Mouse (Mus musculus) neural tube, embryonic 15.5 days (tissue): Measurements from ENCODE around the gene Arhgef28. TPM values are rescaled to one million over a fixed set of nuclear protein-coding genes. Genes with fewer than 3 reads are reported as not detected.

Experiments used
- ATAC-seq: fragments of 200-750 bp; cut with Nextera tagmentation; 2 replicates; pipeline ENCODE4 v1.8.0; 2017; ENCODE audit warnings: mild to moderate bottlenecking, moderate TSS enrichment, moderate library complexity; ENCODE audit not compliant: low FRiP score
- H3K27ac ChIP-seq: fragments of 300-500 bp; sonication (generic); replicated peaks from 2 replicates; pipeline ENCODE4 v1.5.1; 2015; ENCODE audit warnings: mild to moderate bottlenecking, inconsistent platforms
- H3K27me3 ChIP-seq: fragments of 300-500 bp; sonication (generic); replicated peaks from 2 replicates; pipeline ENCODE4 v1.6.1; 2015; ENCODE audit warnings: inconsistent platforms
- H3K36me3 ChIP-seq: fragments of 300-500 bp; sonication (generic); 2 replicates; pipeline ENCODE4 v1.6.1; 2015; ENCODE audit warnings: inconsistent platforms
- H3K4me1 ChIP-seq: fragments of 300-500 bp; sonication (generic); 2 replicates; pipeline ENCODE4 v1.6.1; 2015; ENCODE audit warnings: inconsistent platforms
- H3K4me2 ChIP-seq: fragments of 300-500 bp; sonication (generic); 2 replicates; pipeline ENCODE4 v1.6.1; 2015; ENCODE audit warnings: inconsistent platforms, mild to moderate bottlenecking, moderate library complexity
- H3K4me3 ChIP-seq: fragments of 300-500 bp; sonication (generic); replicated peaks from 2 replicates; pipeline ENCODE4 v1.5.1; 2015; ENCODE audit warnings: mild to moderate bottlenecking, inconsistent platforms
- H3K9ac ChIP-seq: fragments of 300-500 bp; sonication (generic); replicated peaks from 2 replicates; pipeline ENCODE4 v1.6.1; 2015; ENCODE audit warnings: mild to moderate bottlenecking, inconsistent platforms
- H3K9me3 ChIP-seq: fragments of 300-500 bp; sonication (generic); replicated peaks from 2 replicates; pipeline ENCODE4 v1.6.1; 2016; ENCODE audit warnings: inconsistent platforms
- WGBS: fragments of 180-500 bp; shearing (Covaris S2); methylation state at CpG from one replicate; pipeline ENCODE4 v1.1.7; 2015; ENCODE audit warnings: mixed read lengths; 5-methylcytosine and 5-hydroxymethylcytosine counted together
- polyA plus RNA-seq: library from polyadenylated mRNA; unstranded; fragments of >200 nt; fragmentation: Nextera tagmentation; extraction: Ambion mirVana; gene quantifications from 2 replicates; pipeline ENCODE4 v1.2.1, GENCODE M21; 2015

Arhgef28 gene
- polyA plus RNA-seq, 1 experiment from 2014 or later, result 31.0 TPM

- Histone ChIP-seq H3K36me3 (no peaks in the 10 kb centered on the region), H3K4me1 (peaks cover 3% of the 10 kb centered on the region; the same call in 1 of the 2 replicates), H3K9ac (no peak overlapping the region), H3K27me3 (no peaks in the 10 kb centered on the region), H3K9me3 (no peaks in the 10 kb centered on the region), H3K4me2 (no peak overlapping the region), H3K27ac (no peak overlapping the region), H3K4me3 (no peak overlapping the region)
- no peak for ATAC-seq
- 87% methylated on average over 6 of the region's 6 CpGs for WGBS
Measured at GRCm38 (mm10) chr13:97986691-97987090, 219.5 kb downstream of the Arhgef28 start.

- H3K9ac ChIP-seq, result no peak overlapping the region
- peaks cover 5% of the 10 kb centered on the region; the same call in 1 of the 2 replicates for H3K36me3 ChIP-seq
- H3K4me2 ChIP-seq, result no peak overlapping the region
- ATAC-seq, result no peak
- peaks cover 4% of the 10 kb centered on the region; the same call in 1 of the 2 replicates for H3K4me1 ChIP-seq
- H3K4me3 ChIP-seq, result no peak overlapping the region
- 88% methylated on average over 9 of the region's 9 CpGs for WGBS
- no peaks in the 10 kb centered on the region for H3K27me3 ChIP-seq
- no peaks in the 10 kb centered on the region for H3K9me3 ChIP-seq
- no peak overlapping the region for H3K27ac ChIP-seq
Measured at GRCm38 (mm10) chr13:97977104-97977503, 229.1 kb downstream of the Arhgef28 start.

- Histone ChIP-seq H3K4me2 (no peak overlapping the region), H3K27ac (no peak overlapping the region), H3K9me3 (no peaks in the 10 kb centered on the region), H3K9ac (no peak overlapping the region), H3K4me1 (peaks cover under 1% of the 10 kb centered on the region; the same call in 1 of the 2 replicates), H3K4me3 (no peak overlapping the region), H3K27me3 (no peaks in the 10 kb centered on the region), H3K36me3 (peaks cover 5% of the 10 kb centered on the region; the same call in 1 of the 2 replicates)
- no peak for ATAC-seq
- WGBS, result 93% methylated on average over 2 of the region's 2 CpGs
Measured at GRCm38 (mm10) chr13:97976642-97977041, 229.6 kb downstream of the Arhgef28 start.

- peaks cover 5% of the 10 kb centered on the region; the same call in 1 of the 2 replicates for H3K36me3 ChIP-seq
- no peak for ATAC-seq
- no peaks in the 10 kb centered on the region for H3K9me3 ChIP-seq
- H3K27ac ChIP-seq, result no peak overlapping the region
- H3K4me1 ChIP-seq, result peaks cover 11% of the 10 kb centered on the region; the same call in 1 of the 2 replicates
- no peak overlapping the region for H3K4me2 ChIP-seq
- H3K27me3 ChIP-seq, result no peaks in the 10 kb centered on the region
- WGBS, result 77% methylated on average over 6 of the region's 6 CpGs
- no peak overlapping the region for H3K9ac ChIP-seq
- no peak overlapping the region for H3K4me3 ChIP-seq
Measured at GRCm38 (mm10) chr13:97974532-97975194, 231.6 kb downstream of the Arhgef28 start.

GRCm38 (mm10) chr13:97973915-97974314 lies 232.3 kb downstream of the Arhgef28 start:
- WGBS, result 84% methylated on average over 4 of the region's 4 CpGs
- Histone ChIP-seq H3K27me3 (no peaks in the 10 kb centered on the region), H3K4me1 (peaks cover 11% of the 10 kb centered on the region; the same call in 1 of the 2 replicates), H3K4me2 (no peak overlapping the region), H3K27ac (no peak overlapping the region), H3K9me3 (no peaks in the 10 kb centered on the region), H3K36me3 (peaks cover 5% of the 10 kb centered on the region; the same call in 1 of the 2 replicates), H3K4me3 (no peak overlapping the region), H3K9ac (no peak overlapping the region)
- no peak for ATAC-seq

GRCm38 (mm10) chr13:97966077-97966476 lies 240.2 kb downstream of the Arhgef28 start:
- Histone ChIP-seq H3K27me3 (no peaks in the 10 kb centered on the region), H3K4me3 (no peak overlapping the region), H3K4me2 (no peak overlapping the region), H3K36me3 (peaks cover 3% of the 10 kb centered on the region; the same call in 1 of the 2 replicates), H3K9ac (no peak overlapping the region), H3K9me3 (no peaks in the 10 kb centered on the region), H3K27ac (no peak overlapping the region), H3K4me1 (peaks cover 11% of the 10 kb centered on the region; the same call in 1 of the 2 replicates)
- WGBS, result 79% methylated on average over 5 of the region's 5 CpGs
- no peak for ATAC-seq

GRCm38 (mm10) chr13:97964892-97965424 lies 241.3 kb downstream of the Arhgef28 start:
- Histone ChIP-seq H3K27me3 (no peaks in the 10 kb centered on the region), H3K27ac (no peak overlapping the region), H3K4me1 (peaks cover 3% of the 10 kb centered on the region; the same call in 1 of the 2 replicates), H3K9ac (no peak overlapping the region), H3K4me3 (no peak overlapping the region), H3K4me2 (no peak overlapping the region), H3K9me3 (no peaks in the 10 kb centered on the region), H3K36me3 (peaks cover 3% of the 10 kb centered on the region; the same call in 1 of the 2 replicates)
- ATAC-seq, result no peak
- WGBS, result 75% methylated on average over 9 of the region's 9 CpGs

GRCm38 (mm10) chr13:97960142-97960541 lies 246.1 kb downstream of the Arhgef28 start:
- ATAC-seq, result no peak
- H3K4me3 ChIP-seq, result no peak overlapping the region
- no peaks in the 10 kb centered on the region for H3K36me3 ChIP-seq
- no peak overlapping the region for H3K27ac ChIP-seq
- H3K9ac ChIP-seq, result no peak overlapping the region
- 78% methylated on average over 4 of the region's 4 CpGs for WGBS
- peaks cover 12% of the 10 kb centered on the region for H3K4me1 ChIP-seq
- no peaks in the 10 kb centered on the region for H3K27me3 ChIP-seq
- no peak overlapping the region for H3K4me2 ChIP-seq
- no peaks in the 10 kb centered on the region for H3K9me3 ChIP-seq

GRCm38 (mm10) chr13:97959394-97959888 lies 246.8 kb downstream of the Arhgef28 start:
- H3K4me2 ChIP-seq, result peak overlapping the region; percentile 5; the same call in 1 of the 2 replicates
- ATAC-seq, result 0 out of 2 replicates have a peak, but pooled peaks have one; percentile 31
- no peak overlapping the region for H3K9ac ChIP-seq
- no peaks in the 10 kb centered on the region for H3K27me3 ChIP-seq
- no peaks in the 10 kb centered on the region for H3K9me3 ChIP-seq
- peaks cover 14% of the 10 kb centered on the region for H3K4me1 ChIP-seq
- no peaks in the 10 kb centered on the region for H3K36me3 ChIP-seq
- 17% methylated on average over 7 of the region's 7 CpGs for WGBS
- no peak overlapping the region for H3K4me3 ChIP-seq
- H3K27ac ChIP-seq, result no peak overlapping the region

- WGBS, result 27% methylated on average over 9 of the region's 9 CpGs
- Histone ChIP-seq H3K4me3 (no peak overlapping the region), H3K27me3 (no peaks in the 10 kb centered on the region), H3K9ac (no peak overlapping the region), H3K36me3 (no peaks in the 10 kb centered on the region), H3K4me1 (peaks cover 17% of the 10 kb centered on the region), H3K9me3 (no peaks in the 10 kb centered on the region), H3K27ac (no peak overlapping the region), H3K4me2 (no peak overlapping the region)
- ATAC-seq, result no peak
Measured at GRCm38 (mm10) chr13:97955759-97956158, 250.5 kb downstream of the Arhgef28 start.

- no peaks in the 10 kb centered on the region for H3K36me3 ChIP-seq
- H3K27me3 ChIP-seq, result no peaks in the 10 kb centered on the region
- H3K4me2 ChIP-seq, result no peak overlapping the region
- ATAC-seq, result no peak
- peaks cover 17% of the 10 kb centered on the region for H3K4me1 ChIP-seq
- WGBS, result 49% methylated on average over 7 of the region's 7 CpGs
- H3K9me3 ChIP-seq, result no peaks in the 10 kb centered on the region
- no peak overlapping the region for H3K27ac ChIP-seq
- no peak overlapping the region for H3K4me3 ChIP-seq
- no peak overlapping the region for H3K9ac ChIP-seq
Measured at GRCm38 (mm10) chr13:97954956-97955496, 251.2 kb downstream of the Arhgef28 start.
